Mouse (Mus musculus) kidney, adult 8-10 months (tissue): ENCODE results near the gene Eapp.
"Not testable (repeated sequence)": the region's sequence is repeated elsewhere in the genome, so short reads cannot be mapped to it uniquely, and the experiment has no call there.

Experiments used
- DNase-seq, 2 experiments: peaks; one replicate each; pipeline ENCODE4 v3.0.0; 2022

Eapp gene

DNA sequence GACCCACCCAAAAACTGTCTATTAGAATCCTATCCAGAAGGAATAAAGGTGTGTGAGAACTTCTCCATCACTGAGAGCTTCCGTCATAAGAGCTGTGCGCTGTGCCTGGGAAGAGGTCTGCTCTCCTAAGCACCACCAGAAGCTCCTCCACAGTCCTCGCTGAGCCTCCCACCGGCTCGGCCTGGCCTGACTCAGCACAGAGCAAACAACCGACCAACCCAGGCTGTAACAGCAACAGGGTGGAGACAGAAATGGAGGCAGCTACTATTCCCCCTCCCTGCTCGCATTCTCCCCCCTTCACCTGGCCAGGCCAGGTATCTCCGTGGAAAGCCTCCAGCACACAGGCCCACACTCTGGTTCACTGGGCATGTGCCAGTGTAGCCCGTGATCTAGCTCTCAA is 19.0 kb downstream of the Eapp start:
- DNase-seq = no peak

DNA sequence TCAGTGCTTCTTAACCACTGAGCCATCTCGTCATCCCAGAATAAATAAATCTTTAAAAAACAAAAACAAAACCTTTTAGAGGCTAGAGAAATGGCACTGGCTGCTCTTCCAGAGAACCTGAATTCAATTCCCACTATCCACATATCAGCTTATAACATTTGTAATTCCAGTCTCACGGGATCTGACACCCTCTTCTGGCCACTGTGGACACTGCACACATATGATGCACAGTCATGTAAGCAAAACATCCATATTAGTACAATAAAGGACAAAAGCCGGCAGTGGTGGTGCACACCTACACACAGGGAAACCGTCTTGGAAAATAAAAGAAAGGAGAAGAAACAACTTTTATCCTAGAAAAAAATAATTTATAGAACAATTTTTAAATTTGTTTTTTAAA is 20.3 kb downstream of the Eapp start:
- no peak for DNase-seq

DNA sequence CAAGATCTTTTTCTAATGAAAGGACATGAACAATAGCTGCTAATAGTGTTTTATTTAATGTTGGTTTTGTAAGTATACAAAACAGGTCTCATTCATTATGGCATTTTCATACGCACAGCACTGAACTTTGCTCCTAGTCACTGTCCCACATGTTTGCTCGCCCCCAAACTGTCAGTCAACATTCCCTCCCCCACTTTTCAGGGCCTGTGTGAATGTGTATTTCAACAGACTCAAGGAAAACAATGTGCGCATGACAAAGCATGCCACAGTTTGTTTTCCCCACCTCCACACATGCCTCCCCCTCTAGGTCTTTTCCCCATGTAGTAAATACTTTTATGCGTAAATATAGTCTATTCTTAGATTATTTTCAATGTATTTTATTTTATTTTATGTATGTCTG is 24.4 kb downstream of the Eapp start:
- DNase-seq = no peak

DNA sequence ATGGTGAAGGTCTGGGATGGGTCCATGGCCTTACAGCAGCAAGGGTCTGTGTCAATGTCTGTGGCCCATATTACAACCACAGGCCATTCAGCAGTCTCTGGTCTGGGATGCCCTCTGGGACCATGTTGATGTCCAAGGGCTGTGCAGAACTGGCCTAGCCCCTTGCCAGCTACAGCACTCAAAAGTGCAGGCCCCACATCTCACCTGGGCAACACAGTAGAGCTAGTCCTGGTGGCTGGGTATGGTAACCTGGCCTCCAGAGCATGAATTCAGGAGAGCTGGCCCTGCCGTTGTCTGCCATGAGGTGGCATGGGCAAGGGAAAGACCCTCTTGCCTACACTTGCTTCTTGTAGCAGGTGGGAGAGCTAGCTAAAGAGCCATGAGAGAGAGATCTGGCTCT is 27.6 kb downstream of the Eapp start:
- no peak for DNase-seq

DNA sequence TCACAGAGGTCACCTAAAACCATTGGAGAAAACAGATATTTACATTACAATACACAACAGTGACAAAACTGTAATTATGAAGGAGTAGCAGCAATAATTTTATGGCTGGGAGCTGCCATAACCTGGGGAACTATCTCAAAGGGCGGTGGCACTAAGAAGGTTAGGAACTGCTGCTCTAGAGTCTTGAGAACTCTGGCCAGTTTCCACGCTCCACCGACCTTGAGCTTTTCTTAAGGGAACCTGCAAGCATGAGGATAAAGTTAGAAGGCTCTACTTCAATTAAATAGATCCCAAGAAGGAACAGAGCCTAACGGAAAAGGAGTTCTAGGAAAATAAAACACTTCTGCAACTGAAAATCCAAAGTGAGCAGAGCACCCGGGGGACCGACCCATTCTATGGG is 30.2 kb downstream of the Eapp start:
- DNase-seq = peak in 1 of 2 experiments; percentile 25

DNA sequence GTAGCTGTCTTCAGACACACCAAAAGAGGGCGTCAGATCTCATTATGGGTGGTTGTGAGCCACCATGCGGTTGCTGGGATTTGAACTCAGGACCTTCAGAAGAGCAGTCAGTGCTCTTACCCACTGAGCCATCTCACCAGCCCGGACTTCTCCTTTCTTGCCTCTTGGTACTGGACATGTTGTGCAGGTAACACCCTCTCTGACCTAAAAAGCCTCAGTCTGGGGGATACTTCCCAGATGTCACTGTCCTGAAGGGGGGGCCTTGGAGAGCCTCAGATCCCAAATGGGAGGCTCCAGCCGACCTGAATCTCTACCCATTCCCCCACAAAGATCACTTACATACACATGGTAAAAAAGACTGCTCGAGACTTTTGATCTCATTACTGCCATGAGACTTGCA is 34.2 kb downstream of the Eapp start:
- DNase-seq = not testable (repeated sequence)

DNA sequence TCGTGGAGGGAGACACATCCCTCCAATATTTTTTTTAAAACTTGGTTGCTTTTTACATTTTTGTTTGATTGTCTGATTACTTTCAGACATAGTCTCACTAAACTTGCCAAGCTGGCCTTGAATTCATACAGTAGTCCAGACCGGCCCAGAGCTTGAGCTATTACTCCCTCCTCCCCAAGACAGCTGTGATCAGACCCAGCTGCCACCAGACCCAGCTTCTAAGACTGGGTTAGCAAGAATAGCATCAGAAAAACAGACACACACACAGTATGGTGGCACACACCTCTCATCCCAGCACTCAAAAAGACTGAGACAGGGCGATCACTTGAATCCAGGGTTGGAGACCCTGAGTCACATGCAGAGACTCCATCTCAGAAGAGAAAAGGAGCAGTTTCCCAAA is 35.8 kb downstream of the Eapp start:
- no peak for DNase-seq

DNA sequence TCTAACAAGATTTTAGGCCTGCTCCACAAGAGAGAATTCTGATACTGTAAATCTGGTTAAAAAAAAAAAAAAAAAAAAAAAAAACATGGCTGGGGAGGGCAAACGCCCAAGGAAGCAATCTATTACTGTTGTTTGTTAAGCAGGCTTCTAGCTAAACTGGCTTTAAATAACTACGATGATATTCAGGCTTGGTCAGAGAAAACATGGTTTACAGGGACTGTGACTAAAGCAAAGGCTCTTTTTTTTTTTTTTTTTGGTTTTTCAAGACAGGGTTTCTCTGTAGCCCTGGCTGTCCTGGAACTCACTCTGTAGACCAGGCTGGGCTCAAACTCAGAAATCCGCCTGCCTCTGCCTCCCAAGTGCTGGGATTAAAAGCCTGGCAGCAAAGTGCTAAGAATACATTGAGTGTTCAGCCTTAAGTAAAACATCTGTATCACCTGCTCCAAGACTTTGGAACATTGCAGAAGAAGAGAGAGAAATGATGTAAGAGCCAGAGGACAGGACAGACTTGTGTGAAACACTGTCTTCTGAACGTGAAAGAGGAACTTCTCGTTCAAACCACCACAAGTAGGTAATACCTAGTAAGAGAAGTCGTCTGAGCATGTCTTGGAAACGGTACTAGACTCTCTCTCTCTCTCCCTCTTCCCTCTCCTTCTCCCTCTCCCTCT is 37.1 kb downstream of the Eapp start:
- DNase-seq = no peak

DNA sequence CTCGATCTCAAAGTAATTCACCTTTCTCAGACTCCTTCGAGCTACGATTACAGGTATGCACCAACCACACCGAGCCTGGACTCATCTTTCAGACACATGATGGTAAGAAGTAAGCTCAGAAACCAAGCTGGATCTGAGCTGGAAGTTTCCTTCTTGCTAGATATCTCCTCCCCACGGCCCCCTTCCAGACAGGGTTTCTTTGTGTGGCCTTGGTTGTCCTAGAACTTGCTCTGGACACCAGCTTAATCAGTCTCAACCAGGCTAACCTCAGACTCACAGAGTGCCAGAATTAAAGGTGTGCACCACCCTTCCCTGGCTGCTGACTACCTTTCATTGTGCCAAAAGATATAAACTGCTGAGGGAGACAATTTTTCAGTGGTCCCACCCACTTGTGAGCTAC is 37.7 kb downstream of the Eapp start:
- DNase-seq = no peak

- no peak for DNase-seq
Observed at GRCm38 (mm10) chr12:54657226-54657625, 38.5 kb downstream of the Eapp start.

DNA sequence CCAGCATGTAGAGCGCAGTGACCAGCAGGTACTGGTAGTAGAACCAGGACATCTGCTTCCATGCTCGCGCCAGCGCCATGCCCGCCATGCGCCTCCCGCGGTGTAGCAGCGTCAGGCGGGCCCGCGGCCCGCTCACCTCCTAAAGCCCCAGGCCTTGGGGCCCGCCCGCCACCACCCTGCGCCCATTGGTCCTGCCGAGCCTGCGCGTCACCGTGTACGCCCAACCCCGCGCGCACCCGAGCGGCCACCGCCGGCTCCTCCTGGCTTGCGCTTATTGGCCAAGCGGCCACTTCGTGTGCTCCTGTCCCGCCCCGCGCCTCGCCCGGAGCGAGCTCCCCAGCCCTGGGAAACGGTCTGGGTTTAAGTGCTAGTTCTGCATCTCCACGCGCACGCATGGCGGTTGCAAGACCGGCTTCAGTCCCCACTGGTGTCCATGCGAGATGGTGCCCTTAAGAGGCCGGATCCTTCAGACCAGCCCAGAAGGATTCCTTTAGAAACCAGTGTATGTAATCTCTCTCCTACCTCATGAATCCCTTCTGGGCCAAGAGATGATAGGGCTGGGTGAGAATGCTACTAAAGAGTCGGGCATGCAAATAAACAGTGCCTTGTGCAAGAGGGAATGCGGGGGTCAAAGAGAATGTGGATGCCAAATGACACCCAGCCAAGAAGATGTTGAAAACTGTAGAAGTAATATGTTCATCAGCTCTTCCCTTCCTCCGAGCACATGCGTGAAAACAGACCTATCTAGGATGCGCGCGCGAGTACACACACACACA is 39.1 kb downstream of the Eapp start, which contains the start of gene Sptssa:
Gene Sptssa, minus strand, starts transcription at position 178 of the 776 bp plus-strand sequence.
- peak; percentile 95 to 96 for DNase-seq

- DNase-seq = peak in 1 of 2 experiments; percentile 49
Observed at GRCm38 (mm10) chr12:54656039-54656395, 39.7 kb downstream of the Eapp start.

DNA sequence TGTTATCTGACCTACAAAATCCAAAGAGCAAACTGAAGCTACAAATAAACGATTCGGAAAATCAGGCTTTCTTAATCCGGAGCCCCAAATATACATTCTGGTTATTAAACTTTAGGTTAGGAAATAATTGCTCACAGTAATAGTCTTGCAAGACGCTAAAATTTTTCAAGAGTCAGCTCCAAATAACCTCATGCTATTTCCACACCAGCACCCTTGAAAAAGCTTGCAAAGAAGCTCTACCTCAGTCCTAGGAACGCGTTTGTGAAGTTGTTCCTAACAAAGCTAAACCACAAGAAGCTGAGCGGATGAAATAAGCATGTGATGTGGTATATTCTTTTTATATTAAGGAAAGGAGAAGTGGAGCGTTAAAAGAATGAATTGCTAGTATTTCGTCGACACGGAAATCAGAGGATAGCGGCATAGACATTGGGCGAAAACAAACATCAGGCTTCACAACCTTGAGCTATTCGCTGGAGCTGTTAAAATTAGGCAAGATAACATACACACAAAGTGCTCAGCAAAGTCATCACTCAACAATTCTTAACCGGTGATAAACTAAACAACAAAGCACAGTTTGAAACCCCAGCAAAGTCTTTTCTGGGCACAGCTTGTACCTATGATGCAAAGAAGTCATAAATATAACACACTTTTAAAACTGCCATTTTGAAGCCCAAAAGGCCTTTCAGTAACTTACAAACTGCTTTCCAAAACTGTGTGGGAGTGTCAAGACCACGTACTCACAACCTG is 40.2 kb downstream of the Eapp start:
- DNase-seq = no peak

DNA sequence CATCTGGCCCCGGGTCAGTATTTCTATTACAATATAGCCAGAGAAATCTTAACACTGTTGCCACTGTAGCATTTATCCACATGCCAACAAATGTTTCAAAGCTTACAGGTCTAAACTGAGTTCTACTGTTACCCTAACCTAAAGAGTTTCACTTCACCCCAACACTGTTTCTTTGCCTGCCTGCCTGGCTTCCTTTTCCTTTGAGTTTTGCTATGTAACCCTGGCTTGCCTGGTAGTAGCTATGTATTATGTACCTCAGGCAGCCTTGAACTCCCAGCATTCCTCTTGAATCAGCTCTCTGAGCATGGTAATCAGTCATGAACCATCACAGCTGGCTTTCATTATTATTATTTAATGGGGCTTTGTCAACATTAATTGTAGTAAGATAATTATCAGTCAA is 41.0 kb downstream of the Eapp start:
- no peak for DNase-seq

DNA sequence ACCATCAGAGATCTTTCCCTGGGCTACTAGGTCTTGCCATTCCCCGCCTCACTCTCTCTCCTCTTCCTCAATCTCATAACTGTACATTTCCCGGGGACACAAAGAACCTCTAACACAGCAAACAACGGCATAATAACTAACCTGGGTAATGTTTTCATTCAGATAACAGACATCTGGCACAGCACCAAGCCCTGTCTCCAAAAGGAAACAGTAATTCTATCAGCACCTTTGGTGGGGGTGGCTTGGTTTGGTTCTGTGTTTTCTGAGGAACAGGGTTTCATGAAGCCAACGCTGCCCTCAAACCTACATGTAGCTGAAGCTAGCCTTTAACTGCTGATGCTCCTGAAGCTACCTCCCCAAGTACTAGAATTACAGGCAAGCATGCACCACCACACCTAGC is 41.6 kb downstream of the Eapp start:
- DNase-seq = peak in 1 of 2 experiments; percentile 27

GRCm38 (mm10) chr12:54652346-54652745 is 43.4 kb downstream of the Eapp start:
- DNase-seq = peak; percentile 34 to 47

GRCm38 (mm10) chr12:54651820-54652219 is 43.9 kb downstream of the Eapp start:
- peak; percentile 15 to 49 for DNase-seq

DNA sequence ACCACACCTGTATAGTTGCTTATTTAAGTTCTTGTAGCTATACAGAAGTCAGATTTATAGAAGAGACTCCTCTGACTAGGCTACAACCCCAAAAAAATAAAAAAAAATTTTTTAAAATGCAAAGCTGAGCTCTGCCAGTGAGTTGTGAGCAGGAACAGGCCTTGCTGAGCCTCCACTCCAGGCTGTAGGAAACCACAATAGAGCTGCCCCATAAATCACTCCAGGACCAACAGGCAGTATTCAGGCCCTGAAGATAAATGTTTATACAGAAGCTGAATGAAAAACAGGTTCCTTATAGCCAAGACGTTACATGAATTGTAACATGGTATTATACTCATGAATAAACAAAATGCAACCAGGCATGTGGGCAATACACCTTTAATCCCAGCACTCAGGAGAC is 44.5 kb downstream of the Eapp start:
- no peak for DNase-seq

DNA sequence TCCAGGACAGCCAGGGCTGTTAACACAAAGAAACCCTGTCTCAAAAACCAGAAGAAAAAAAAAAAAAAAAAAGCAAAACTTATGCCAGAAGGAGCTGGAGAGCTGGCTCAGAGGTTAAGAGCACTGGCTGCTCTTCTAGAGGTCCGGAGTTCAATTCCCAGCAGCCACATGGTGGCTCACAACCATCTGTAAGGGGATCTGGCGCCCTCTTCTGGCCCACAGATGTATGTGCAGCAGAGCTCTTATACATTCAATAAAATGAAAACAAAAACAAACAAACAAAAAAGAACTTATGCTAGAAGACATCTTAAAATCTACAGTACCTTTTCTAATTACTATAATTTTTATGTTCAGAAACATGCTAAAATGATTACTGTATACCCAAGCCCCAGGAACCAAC is 50.8 kb downstream of the Eapp start:
- no peak for DNase-seq

DNA sequence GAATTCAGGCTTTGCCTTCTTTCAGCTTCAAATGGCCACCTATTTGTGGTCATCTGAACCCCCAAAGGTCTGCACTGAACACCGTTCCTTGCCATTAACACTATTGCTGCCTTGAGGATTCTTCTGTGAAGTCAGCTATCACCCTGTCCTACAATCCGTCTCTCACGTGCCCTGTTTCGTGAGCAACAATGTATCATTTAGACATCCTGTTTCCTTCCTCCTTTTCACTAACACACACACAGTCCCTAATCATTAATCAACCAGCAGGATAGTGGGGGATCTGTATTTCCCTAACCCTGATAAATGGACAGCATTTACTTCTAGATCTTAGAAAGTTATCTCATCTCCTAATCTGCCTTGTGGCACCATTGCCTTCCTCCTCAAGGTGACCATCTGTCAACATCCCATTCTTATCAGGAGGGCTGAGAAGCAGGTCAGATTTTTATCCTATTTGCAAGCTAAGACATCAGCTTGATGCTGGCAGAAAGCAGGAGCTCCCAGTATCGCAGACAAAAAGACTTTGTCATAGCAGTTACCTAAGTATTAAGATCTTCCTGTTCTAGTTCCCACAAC is 52.3 kb downstream of the Eapp start:
- no peak for DNase-seq

GRCm38 (mm10) chr12:54641374-54641773 is 54.3 kb downstream of the Eapp start:
- DNase-seq = no peak

GRCm38 (mm10) chr12:54640259-54640658 is 55.4 kb downstream of the Eapp start:
- no peak for DNase-seq

GRCm38 (mm10) chr12:54637033-54637432 is 58.7 kb downstream of the Eapp start:
- DNase-seq = no peak

DNA sequence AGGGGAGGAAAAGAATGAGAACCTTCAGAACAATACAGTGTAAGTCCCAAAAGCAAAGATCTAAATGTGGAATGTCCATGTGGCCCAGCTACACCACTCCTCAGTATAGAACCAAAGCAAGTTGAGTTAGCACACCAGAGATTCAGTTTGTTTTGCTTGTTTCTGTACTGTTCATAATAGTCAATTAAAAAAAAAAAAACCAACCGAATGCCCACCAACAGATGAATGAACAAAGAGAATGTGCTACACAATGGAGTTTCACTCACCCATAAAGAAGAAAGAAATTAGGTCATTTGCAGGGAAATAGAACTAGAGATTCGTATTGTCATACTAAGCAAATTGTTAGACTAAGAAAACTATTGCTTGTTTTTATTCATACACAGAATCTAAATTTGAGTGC is 63.6 kb downstream of the Eapp start:
- no peak for DNase-seq
